Mouse (Mus musculus): Measurements from ENCODE around the gene Htr2a.

The Htr2a gene

GRCm38 (mm10) chr14:74697432-74697831 lies 56.8 kb downstream of the Htr2a start:
- no peak for DNase-seq (ENCODE audit: low spot score)

- no peak for DNase-seq (ENCODE audit: low spot score)
These were observed 58.6 kb downstream of the Htr2a start for GRCm38 (mm10) chr14:74699241-74699640.

GRCm38 (mm10) chr14:74703930-74704329 lies 63.3 kb downstream of the Htr2a start:
- no peak for DNase-seq (ENCODE audit: low spot score)

GRCm38 (mm10) chr14:74709054-74709453 lies 68.4 kb downstream of the Htr2a start:
- DNase-seq (ENCODE audit: low spot score), result no peak

GRCm38 (mm10) chr14:74723541-74723940 lies 82.9 kb downstream of the Htr2a start:
- DNase-seq (ENCODE audit: low spot score), result no peak

- no peak for DNase-seq (ENCODE audit: low spot score)
These were observed 90.8 kb downstream of the Htr2a start for GRCm38 (mm10) chr14:74731221-74732078.

GRCm38 (mm10) chr14:74732079-74732783 lies 91.6 kb downstream of the Htr2a start, which contains the start of gene Esd:
Gene Esd (plus strand): TSS chr14:74732297.
- DNase-seq (ENCODE audit: low spot score), result peak; percentile 92

- no peak for DNase-seq (ENCODE audit: low spot score)
These were observed 92.8 kb downstream of the Htr2a start for GRCm38 (mm10) chr14:74733397-74733796.

GRCm38 (mm10) chr14:74735471-74735870 lies 94.8 kb downstream of the Htr2a start:
- no peak for DNase-seq (ENCODE audit: low spot score)

GRCm38 (mm10) chr14:74736850-74737249 lies 96.2 kb downstream of the Htr2a start:
- no peak for DNase-seq (ENCODE audit: low spot score)
